Mouse (Mus musculus) midbrain, postnatal 0 days (tissue): ENCODE measurements around the gene Aacs. TPM values are rescaled to one million over a fixed set of nuclear protein-coding genes. Genes with fewer than 3 reads are reported as not detected.
"Not testable (repeated sequence)": the region's sequence is repeated elsewhere in the genome, so short reads cannot be mapped to it uniquely, and the experiment has no call there.

Source experiments
- ATAC-seq: fragments of 200-750 bp; cut with Nextera tagmentation; 2 replicates; pipeline ENCODE4 v1.8.0; 2017; ENCODE audit warnings: moderate number of reproducible peaks, mild to moderate bottlenecking, moderate TSS enrichment, moderate library complexity; ENCODE audit not compliant: low FRiP score
- DNase-seq: peaks from one replicate; pipeline ENCODE4 v3.0.0-alpha.2; 2015; ENCODE audit warnings: low spot score
- H3K27ac ChIP-seq: fragments of 300-500 bp; sonication (generic); 2 replicates; pipeline ENCODE4 v1.5.1; 2014; ENCODE audit warnings: low read depth, mild to moderate bottlenecking, low read length, mixed read lengths
- H3K27me3 ChIP-seq: fragments of 300-500 bp; sonication (generic); 2 replicates; pipeline ENCODE4 v1.6.1; 2014; ENCODE audit warnings: low read length, control low read depth, mixed read lengths; ENCODE audit not compliant: insufficient read depth
- H3K36me3 ChIP-seq: fragments of 300-500 bp; sonication (generic); 2 replicates; pipeline ENCODE4 v1.6.1; 2014; ENCODE audit warnings: low read length, control low read depth, mixed read lengths; ENCODE audit not compliant: insufficient read depth
- H3K4me1 ChIP-seq: fragments of 300-500 bp; sonication (generic); 2 replicates; pipeline ENCODE4 v1.6.1; 2014; ENCODE audit warnings: mild to moderate bottlenecking, control low read depth, antibody characterized with exemption, low read length, mixed read lengths; ENCODE audit not compliant: insufficient read depth
- H3K4me2 ChIP-seq: fragments of 300-500 bp; sonication (generic); 2 replicates; pipeline ENCODE4 v1.6.1; 2014; ENCODE audit warnings: low read depth, mild to moderate bottlenecking, low read length, mixed read lengths; ENCODE audit not compliant: poor library complexity, severe bottlenecking
- H3K4me3 ChIP-seq: fragments of 300-500 bp; sonication (generic); 2 replicates; pipeline ENCODE4 v1.5.1; 2014; ENCODE audit warnings: low read depth, mild to moderate bottlenecking, low read length, moderate library complexity
- H3K9ac ChIP-seq: fragments of 300-500 bp; sonication (generic); replicated peaks from 2 replicates; pipeline ENCODE4 v1.6.1; 2014; ENCODE audit warnings: mild to moderate bottlenecking, low read length, moderate library complexity, mixed read lengths; ENCODE audit not compliant: poor library complexity, severe bottlenecking
- H3K9me3 ChIP-seq: fragments of 300-500 bp; sonication (generic); 2 replicates; pipeline ENCODE4 v1.6.1; 2016; ENCODE audit warnings: low read length, control low read depth
- CTCF ChIP-seq: IDR thresholded peaks from 2 replicates; pipeline ENCODE4 v1.5.1; 2016; ENCODE audit warnings: antibody characterized with exemption, mild to moderate bottlenecking
- WGBS: fragments of 180-500 bp; shearing (Covaris S2); extraction: QIAGEN DNeasy Blood & Tissue Kit; methylation state at CpG from one replicate; pipeline ENCODE4 v1.1.7; 2014; 5-methylcytosine and 5-hydroxymethylcytosine counted together
- polyA plus RNA-seq: library from polyadenylated mRNA; unstranded; fragments of >200 nt; fragmentation: Nextera tagmentation; extraction: Ambion mirVana; gene quantifications from 2 replicates; pipeline ENCODE4 v1.2.1, GENCODE M21; 2015
- total RNA-seq: library from RNA; depleted of rRNA; stranded (reverse); fragments of >200 nt; gene quantifications from 2 replicates; pipeline ENCODE4 v1.2.3, GENCODE M21; 2014

Gene Aacs
- total and polyA plus RNA-seq, 2 experiments from 2014 or later, result 84.8 to 112 TPM

- H3K4me3 ChIP-seq, H3K9me3 ChIP-seq, ATAC-seq, H3K9ac ChIP-seq, H3K4me1 ChIP-seq, H3K27me3 ChIP-seq, H3K4me2 ChIP-seq, H3K27ac ChIP-seq: not testable (repeated sequence)
- WGBS, result 89% methylated on average over 5 of the region's 5 CpGs
- peaks cover 41% of the 10 kb centered on the region for H3K36me3 ChIP-seq
- 0 out of 2 replicates have a peak, but pooled peaks have one; percentile 2 for TF ChIP-seq CTCF
- DNase-seq, result peak; percentile 24
Observed at GRCm38 (mm10) chr5:125488953-125489352, 13.3 kb downstream of the Aacs start.

- TF ChIP-seq CTCF, result no peak
- Histone ChIP-seq H3K9ac (no peak overlapping the region), H3K27ac (no peak overlapping the region), H3K4me1 (no peaks in the 10 kb centered on the region), H3K4me2 (no peak overlapping the region), H3K27me3 (no peaks in the 10 kb centered on the region), H3K9me3 (no peaks in the 10 kb centered on the region), H3K4me3 (no peak overlapping the region), H3K36me3 (peaks cover 43% of the 10 kb centered on the region)
- ATAC-seq, result no peak
- WGBS, result 91% methylated on average over 10 of the region's 10 CpGs
- peak; percentile 56 for DNase-seq
Observed at GRCm38 (mm10) chr5:125491107-125491506, 15.5 kb downstream of the Aacs start.

DNA sequence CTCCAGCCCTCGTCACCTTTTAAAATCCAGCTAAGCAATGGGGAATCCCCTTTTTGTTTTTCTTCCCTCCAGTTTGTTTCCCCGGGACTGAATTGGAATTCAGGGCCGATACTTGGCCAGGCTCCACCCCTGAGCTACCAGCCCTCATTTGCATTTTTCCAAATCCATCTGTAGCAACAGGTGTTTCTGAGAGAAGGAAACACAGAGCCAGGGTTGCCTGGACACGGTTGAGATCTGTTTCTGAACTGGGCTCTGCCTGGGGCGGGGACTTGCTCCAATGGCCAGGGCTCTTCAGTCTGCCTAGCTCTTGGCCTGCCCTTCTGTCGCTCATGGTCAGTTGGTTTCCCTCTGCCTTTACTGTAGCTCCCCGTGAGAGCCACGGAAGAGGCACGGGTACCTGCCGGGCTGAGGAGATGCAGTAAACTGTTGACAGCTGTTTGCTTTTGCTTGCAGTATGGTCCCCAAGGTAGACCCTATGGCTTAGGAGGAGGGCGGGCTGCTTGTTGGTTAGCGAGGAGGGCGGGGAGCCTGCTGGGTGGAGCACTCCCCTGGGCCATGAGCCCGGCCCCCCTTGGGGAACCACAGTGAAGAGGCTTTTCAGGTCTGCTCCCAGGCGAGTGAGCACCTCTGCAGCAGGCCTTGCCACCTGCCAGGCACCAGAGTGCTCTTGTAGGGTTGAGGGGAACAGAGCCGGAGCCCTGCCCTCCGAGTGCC lies 16.9 kb downstream of the Aacs start:
- ATAC-seq (0 out of 2 replicates have a peak, but pooled peaks have one; percentile 13), DNase-seq (peak; percentile 56)
- H3K36me3 ChIP-seq, result peaks cover 39% of the 10 kb centered on the region
- H3K4me3 ChIP-seq, result no peak overlapping the region
- no peaks in the 10 kb centered on the region for H3K9me3 ChIP-seq
- TF ChIP-seq CTCF, result no peak
- H3K27me3 ChIP-seq, result no peaks in the 10 kb centered on the region
- 57% methylated on average over 17 of the region's 17 CpGs for WGBS
- H3K27ac ChIP-seq, result no peak overlapping the region
- H3K9ac ChIP-seq, result no peak overlapping the region
- no peak overlapping the region for H3K4me2 ChIP-seq
- no peaks in the 10 kb centered on the region for H3K4me1 ChIP-seq

GRCm38 (mm10) chr5:125493093-125493423 lies 17.4 kb downstream of the Aacs start:
- WGBS, result 69% methylated on average over 5 of the region's 5 CpGs
- H3K36me3 ChIP-seq, result peaks cover 39% of the 10 kb centered on the region
- no peak overlapping the region for H3K4me3 ChIP-seq
- H3K27ac ChIP-seq, result no peak overlapping the region
- H3K4me2 ChIP-seq, result no peak overlapping the region
- no peaks in the 10 kb centered on the region for H3K9me3 ChIP-seq
- H3K27me3 ChIP-seq, result no peaks in the 10 kb centered on the region
- no peak overlapping the region for H3K9ac ChIP-seq
- DNase-seq, result no peak
- no peak for TF ChIP-seq CTCF
- no peaks in the 10 kb centered on the region for H3K4me1 ChIP-seq
- no peak for ATAC-seq

DNA sequence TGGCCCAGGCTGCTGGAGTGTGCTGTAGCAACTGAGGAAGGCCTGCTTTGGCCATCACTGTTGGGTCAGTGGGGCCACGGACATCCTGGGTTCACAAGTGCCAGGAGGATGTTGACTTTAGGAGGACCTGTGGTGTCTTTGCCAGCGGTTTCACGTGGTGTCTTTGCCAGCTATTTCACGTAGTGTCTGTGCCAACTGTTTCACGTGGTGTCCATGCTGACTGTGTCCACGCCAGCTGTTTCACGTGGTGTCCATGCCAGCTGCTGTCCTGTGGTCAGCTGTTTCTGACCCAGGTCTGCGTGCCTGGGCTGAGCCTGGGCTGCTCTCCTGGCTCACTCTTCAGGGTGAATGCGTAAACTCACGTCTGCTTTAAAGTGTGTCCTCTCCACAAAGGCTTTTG lies 20.0 kb downstream of the Aacs start:
- H3K27ac ChIP-seq, result no peak overlapping the region
- DNase-seq (no peak), ATAC-seq (no peak)
- peaks cover 36% of the 10 kb centered on the region for H3K36me3 ChIP-seq
- H3K9ac ChIP-seq, result no peak overlapping the region
- 89% methylated on average over 10 of the region's 10 CpGs for WGBS
- H3K4me2 ChIP-seq, result no peak overlapping the region
- H3K9me3 ChIP-seq, result no peaks in the 10 kb centered on the region
- TF ChIP-seq CTCF, result no peak
- H3K4me3 ChIP-seq, result no peak overlapping the region
- no peaks in the 10 kb centered on the region for H3K4me1 ChIP-seq
- no peaks in the 10 kb centered on the region for H3K27me3 ChIP-seq

DNA sequence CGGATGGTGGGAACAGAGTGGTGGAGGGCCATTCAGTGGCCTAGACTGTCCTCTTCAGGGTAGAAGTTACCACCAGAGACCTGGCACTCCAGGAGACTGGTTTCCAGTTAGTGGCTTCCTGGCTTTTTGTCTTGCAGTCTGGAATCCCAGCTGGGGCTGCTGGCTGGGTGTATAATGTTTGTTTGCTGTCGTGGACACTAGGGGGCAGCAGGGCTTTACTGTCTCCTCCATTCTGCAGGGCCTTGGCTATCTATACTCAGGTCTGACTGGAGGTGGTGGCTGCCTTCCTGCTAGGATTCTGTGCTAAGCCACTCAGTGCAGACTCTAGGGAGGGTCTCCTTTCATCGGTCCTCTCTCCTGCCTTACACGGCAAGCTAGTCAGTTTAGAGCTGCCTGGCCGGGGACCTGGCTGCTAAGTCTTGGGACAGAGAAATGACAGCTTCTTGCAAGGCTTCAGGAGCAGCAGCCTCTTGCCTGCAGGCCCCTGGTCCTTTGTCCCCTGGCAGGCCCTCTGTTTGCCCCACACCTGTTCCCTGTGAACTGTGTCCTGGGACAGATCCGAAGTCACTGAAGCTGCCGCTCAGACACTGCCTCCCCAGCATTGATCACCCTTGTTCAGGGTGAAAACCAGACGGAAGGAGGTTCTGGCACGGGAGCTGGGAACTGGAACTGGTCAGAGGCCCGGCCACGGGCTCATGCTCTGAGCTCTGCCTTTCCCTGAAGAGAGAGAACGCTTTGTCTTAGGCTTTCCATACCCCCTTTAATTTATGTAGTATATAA lies 22.4 kb downstream of the Aacs start:
- H3K27ac ChIP-seq, result no peak overlapping the region
- 64% methylated on average over 12 of the region's 12 CpGs for WGBS
- H3K9me3 ChIP-seq, result no peaks in the 10 kb centered on the region
- DNase-seq (peak; percentile 78), ATAC-seq (peak; percentile 76)
- H3K4me3 ChIP-seq, result no peak overlapping the region
- no peak overlapping the region for H3K4me2 ChIP-seq
- H3K36me3 ChIP-seq, result peaks cover 26% of the 10 kb centered on the region
- peak; percentile 80 for TF ChIP-seq CTCF
- no peaks in the 10 kb centered on the region for H3K27me3 ChIP-seq
- no peaks in the 10 kb centered on the region for H3K4me1 ChIP-seq
- H3K9ac ChIP-seq, result 0 out of 2 replicates have a peak overlapping the region, but pooled peaks have one; percentile 20
